Mouse (Mus musculus): Measurements from ENCODE around the gene Ctc1. TPM values are rescaled to one million over a fixed set of nuclear protein-coding genes. Genes with fewer than 3 reads are reported as not detected.
"Not testable (repeated sequence)": the region's sequence is repeated elsewhere in the genome, so short reads cannot be mapped to it uniquely, and the experiment has no call there.

The Ctc1 gene
- polyA plus RNA-seq, 1 experiment from 2014 or later, result 57.5 TPM

GRCm38 (mm10) chr11:69002782-69003181, 12.9 kb upstream of the Ctc1 start:
- DNase-seq (ENCODE audit: low spot score); ATAC-seq (replicated peaks; ENCODE audit: low FRiP score); H3K4me3 ChIP-seq (ENCODE audit: low read depth, low read length); H3K27me3 ChIP-seq (replicated peaks; ENCODE audit: control insufficient read depth, insufficient read depth, low read length); H3K4me2 ChIP-seq; H3K9me3 ChIP-seq (ENCODE audit: control insufficient read depth, low read length); H3K9ac ChIP-seq (ENCODE audit: low read depth, low read length); H3K27ac ChIP-seq (ENCODE audit: low read depth, low read length): not testable (repeated sequence)
- Histone ChIP-seq H3K36me3 (ENCODE audit: control insufficient read depth, insufficient read depth, low read length) (peaks cover 46% of the 10 kb centered on the region), H3K4me1 (replicated peaks; ENCODE audit: control insufficient read depth, insufficient read depth, low read length) (peaks cover 17% of the 10 kb centered on the region)
- 85% methylated on average over 4 of the region's 4 CpGs for WGBS

DNA sequence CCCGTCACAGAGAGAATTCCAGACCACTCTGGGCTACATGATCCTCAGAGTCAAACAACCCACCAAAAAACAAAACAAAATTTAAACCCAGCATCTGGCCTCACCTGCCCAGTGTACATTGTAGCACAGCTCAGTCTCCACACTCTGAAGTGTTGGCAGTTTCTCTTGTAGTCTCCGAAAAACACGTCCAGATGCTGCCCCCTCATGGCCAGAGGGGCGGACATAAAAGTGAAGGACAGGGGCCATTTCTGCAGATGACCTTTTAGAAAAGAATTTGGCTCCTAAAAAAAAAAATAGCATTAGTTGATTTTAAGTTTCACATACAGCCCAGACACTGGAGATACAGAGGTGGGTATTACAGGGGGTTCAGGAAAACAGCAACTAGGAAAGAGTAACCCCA, 12.1 kb upstream of the Ctc1 start:
- no peaks in the 10 kb centered on the region for H3K9me3 ChIP-seq (ENCODE audit: control insufficient read depth, low read length)
- H3K4me3 ChIP-seq (ENCODE audit: low read depth, low read length), result no peak overlapping the region
- H3K36me3 ChIP-seq (ENCODE audit: control insufficient read depth, insufficient read depth, low read length), result peaks cover 38% of the 10 kb centered on the region
- H3K27me3 ChIP-seq (replicated peaks; ENCODE audit: control insufficient read depth, insufficient read depth, low read length), result no peaks in the 10 kb centered on the region
- DNase-seq (ENCODE audit: low spot score) (no peak), ATAC-seq (replicated peaks; ENCODE audit: low FRiP score) (no peak)
- no peak overlapping the region for H3K9ac ChIP-seq (ENCODE audit: low read depth, low read length)
- no peak overlapping the region for H3K4me2 ChIP-seq
- no peak overlapping the region for H3K27ac ChIP-seq (ENCODE audit: low read depth, low read length)
- H3K4me1 ChIP-seq (replicated peaks; ENCODE audit: control insufficient read depth, insufficient read depth, low read length), result peaks cover 17% of the 10 kb centered on the region
- 71% methylated on average over 4 of the region's 4 CpGs for WGBS

DNA sequence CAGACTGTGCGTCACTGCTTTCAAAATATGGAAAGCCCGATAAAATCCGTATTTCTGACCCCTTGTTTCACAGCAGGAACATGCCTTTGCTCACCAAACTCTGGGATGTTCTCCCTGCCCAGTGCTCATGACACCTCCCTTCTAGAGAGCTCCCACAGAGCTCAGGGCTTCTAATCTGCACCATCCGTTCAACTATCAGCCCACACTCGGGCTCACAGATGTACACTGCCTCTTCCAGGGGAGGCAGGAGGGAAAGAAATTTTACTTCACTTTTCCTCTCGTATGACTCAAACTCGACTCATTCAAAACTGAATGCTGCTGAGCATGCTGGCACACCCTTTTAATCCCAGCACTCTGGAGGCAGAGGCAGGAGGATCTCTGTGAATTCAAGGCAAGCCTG, 10.5 kb upstream of the Ctc1 start:
- no peak overlapping the region for H3K4me3 ChIP-seq (ENCODE audit: low read depth, low read length)
- H3K4me2 ChIP-seq, result peak overlapping the region; percentile 19
- peak; percentile 77 for ATAC-seq (replicated peaks; ENCODE audit: low FRiP score)
- H3K9ac ChIP-seq (ENCODE audit: low read depth, low read length), result 0 out of 2 replicates have a peak overlapping the region, but pooled peaks have one; percentile 5
- WGBS, result 66% methylated on average over 7 of the region's 7 CpGs
- H3K9me3 ChIP-seq (ENCODE audit: control insufficient read depth, low read length), result no peaks in the 10 kb centered on the region
- H3K27me3 ChIP-seq (replicated peaks; ENCODE audit: control insufficient read depth, insufficient read depth, low read length), result no peaks in the 10 kb centered on the region
- H3K36me3 ChIP-seq (ENCODE audit: control insufficient read depth, insufficient read depth, low read length), result peaks cover 26% of the 10 kb centered on the region
- no peak for DNase-seq (ENCODE audit: low spot score)
- H3K4me1 ChIP-seq (replicated peaks; ENCODE audit: control insufficient read depth, insufficient read depth, low read length), result peaks cover 17% of the 10 kb centered on the region
- peak overlapping the region; percentile 5; the same call in 1 of the 2 replicates for H3K27ac ChIP-seq (ENCODE audit: low read depth, low read length)

DNA sequence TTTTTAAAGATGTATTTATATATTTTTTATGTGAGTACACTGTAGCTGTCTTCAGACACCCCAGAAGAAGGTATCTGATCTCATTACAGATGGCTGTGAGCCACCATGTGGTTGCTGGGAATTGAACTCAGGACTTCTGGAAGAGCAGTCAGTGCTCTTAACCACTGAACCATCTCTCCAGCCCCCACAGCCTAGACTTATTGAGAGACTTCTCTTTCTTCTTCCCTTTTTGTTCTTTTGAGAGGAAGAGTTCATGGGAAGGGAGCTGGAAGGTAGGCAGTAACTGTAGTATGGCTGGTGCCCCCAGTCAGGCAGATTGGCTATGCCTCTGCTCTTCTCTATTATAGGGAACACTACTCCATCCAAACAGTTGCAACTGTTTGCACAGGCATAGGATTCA, 9.1 kb upstream of the Ctc1 start:
- H3K9ac ChIP-seq (ENCODE audit: low read depth, low read length); ATAC-seq (replicated peaks; ENCODE audit: low FRiP score); H3K27me3 ChIP-seq (replicated peaks; ENCODE audit: control insufficient read depth, insufficient read depth, low read length); DNase-seq (ENCODE audit: low spot score); H3K9me3 ChIP-seq (ENCODE audit: control insufficient read depth, low read length); H3K27ac ChIP-seq (ENCODE audit: low read depth, low read length): not testable (repeated sequence)
- Histone ChIP-seq H3K36me3 (ENCODE audit: control insufficient read depth, insufficient read depth, low read length) (peaks cover 13% of the 10 kb centered on the region; the same call in 1 of the 2 replicates), H3K4me2 (peak overlapping the region; percentile 85), H3K4me3 (ENCODE audit: low read depth, low read length) (peak overlapping the region; percentile 80), H3K4me1 (replicated peaks; ENCODE audit: control insufficient read depth, insufficient read depth, low read length) (peaks cover 17% of the 10 kb centered on the region)

- 8% methylated on average over 38 of the region's 38 CpGs for WGBS
- H3K27ac ChIP-seq (ENCODE audit: low read depth, low read length), result peak within 1 kb of the TSS; percentile 72; the same call in 1 of the 2 replicates
- H3K4me3 ChIP-seq (ENCODE audit: low read depth, low read length), result peak within 1 kb of the TSS; percentile 80
- DNase-seq (ENCODE audit: low spot score) (peak; percentile 98), ATAC-seq (replicated peaks; ENCODE audit: low FRiP score) (peak; percentile 80)
- H3K4me1 ChIP-seq (replicated peaks; ENCODE audit: control insufficient read depth, insufficient read depth, low read length), result peaks cover 20% of the 10 kb centered on the region
- H3K36me3 ChIP-seq (ENCODE audit: control insufficient read depth, insufficient read depth, low read length), result peaks cover 2% of the 10 kb centered on the region; the same call in 1 of the 2 replicates
- H3K4me2 ChIP-seq, result peak within 1 kb of the TSS; percentile 85
- H3K9ac ChIP-seq (ENCODE audit: low read depth, low read length), result peak within 1 kb of the TSS; percentile 89
- no peaks in the 10 kb centered on the region for H3K9me3 ChIP-seq (ENCODE audit: control insufficient read depth, low read length)
- no peaks in the 10 kb centered on the region for H3K27me3 ChIP-seq (replicated peaks; ENCODE audit: control insufficient read depth, insufficient read depth, low read length)
Observed at GRCm38 (mm10) chr11:69008182-69009121, 7.3 kb upstream of the Ctc1 start, which contains the start of gene Pfas. Gene Pfas (minus strand): TSS chr11:69008460.

DNA sequence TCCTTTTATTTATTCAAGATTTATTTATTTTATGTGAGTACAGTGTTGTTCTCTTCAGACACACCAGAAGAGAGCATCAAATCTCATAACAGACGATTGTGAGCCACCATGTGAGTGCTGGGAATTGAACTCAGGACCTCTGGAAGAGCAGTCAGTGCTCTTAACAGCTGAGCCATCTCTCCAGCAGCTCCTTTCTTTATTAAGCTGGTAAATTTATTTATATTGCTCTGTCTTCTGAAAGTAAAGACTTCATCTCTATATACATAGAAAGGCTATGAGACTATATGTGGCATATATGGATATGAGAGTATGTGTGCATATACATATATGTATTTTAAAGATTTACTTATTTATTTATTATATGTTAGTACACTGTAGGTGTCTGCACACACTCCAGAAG, 6.2 kb upstream of the Ctc1 start:
- H3K9ac ChIP-seq (ENCODE audit: low read depth, low read length), result no peak overlapping the region
- WGBS, result 92% methylated on average over 1 of the region's 1 CpGs
- H3K36me3 ChIP-seq (ENCODE audit: control insufficient read depth, insufficient read depth, low read length), result no peaks in the 10 kb centered on the region
- peaks cover 20% of the 10 kb centered on the region for H3K4me1 ChIP-seq (replicated peaks; ENCODE audit: control insufficient read depth, insufficient read depth, low read length)
- H3K9me3 ChIP-seq (ENCODE audit: control insufficient read depth, low read length), result no peaks in the 10 kb centered on the region
- DNase-seq (ENCODE audit: low spot score), result no peak
- H3K27me3 ChIP-seq (replicated peaks; ENCODE audit: control insufficient read depth, insufficient read depth, low read length), result no peaks in the 10 kb centered on the region
- no peak overlapping the region for H3K4me3 ChIP-seq (ENCODE audit: low read depth, low read length)
- H3K4me2 ChIP-seq, result no peak overlapping the region
- H3K27ac ChIP-seq (ENCODE audit: low read depth, low read length), result no peak overlapping the region
- no peak for ATAC-seq (replicated peaks; ENCODE audit: low FRiP score)

DNA sequence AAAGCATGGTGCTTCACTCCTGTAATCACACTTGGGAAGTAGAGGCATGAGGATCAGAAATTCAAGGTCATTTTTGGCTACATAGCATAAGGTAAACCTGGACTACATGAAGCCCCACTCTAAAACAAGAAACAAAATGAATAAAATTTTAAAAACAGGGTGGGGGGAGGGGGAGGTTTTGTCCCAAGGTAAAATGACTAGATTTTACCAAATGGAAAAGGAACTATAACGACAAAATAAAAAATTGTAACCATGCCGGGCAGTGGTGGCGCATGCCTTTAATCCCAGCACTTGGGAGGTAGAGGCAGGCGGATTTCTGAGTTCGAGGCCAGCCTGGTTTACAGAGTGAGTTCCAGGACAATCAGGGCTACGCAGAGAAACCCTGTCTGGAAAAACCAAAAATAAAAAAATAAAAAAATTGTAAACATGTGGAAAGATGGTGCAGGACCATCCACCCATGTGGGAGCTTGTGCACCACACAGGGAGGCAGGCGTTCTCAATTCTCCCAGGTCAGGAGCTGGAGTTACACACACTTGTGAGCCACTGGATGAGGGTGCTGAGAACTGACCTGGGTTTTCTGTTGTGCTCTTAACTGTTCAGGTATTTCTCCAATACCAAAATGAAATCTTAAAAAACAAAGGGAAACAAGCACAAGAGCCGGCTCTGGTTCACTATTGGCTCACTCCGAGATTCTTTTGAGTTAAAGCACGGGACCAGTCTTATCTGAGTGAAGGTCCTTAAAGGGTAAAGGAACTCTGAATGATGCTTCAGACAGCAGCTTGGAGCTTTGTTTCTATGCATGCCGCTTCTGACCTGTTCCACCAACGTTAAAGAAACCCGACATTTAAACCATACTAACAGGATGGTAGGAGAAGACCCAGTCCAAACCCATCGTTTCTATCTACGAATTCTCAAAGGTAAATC, 5.0 kb upstream of the Ctc1 start:
- Histone ChIP-seq H3K4me3 (ENCODE audit: low read depth, low read length) (peak overlapping the region; percentile 58), H3K4me1 (replicated peaks; ENCODE audit: control insufficient read depth, insufficient read depth, low read length) (peaks cover 17% of the 10 kb centered on the region), H3K36me3 (ENCODE audit: control insufficient read depth, insufficient read depth, low read length) (no peaks in the 10 kb centered on the region), H3K9me3 (ENCODE audit: control insufficient read depth, low read length) (no peaks in the 10 kb centered on the region), H3K4me2 (peak overlapping the region; percentile 88), H3K9ac (ENCODE audit: low read depth, low read length) (no peak overlapping the region), H3K27me3 (replicated peaks; ENCODE audit: control insufficient read depth, insufficient read depth, low read length) (no peaks in the 10 kb centered on the region), H3K27ac (ENCODE audit: low read depth, low read length) (peak overlapping the region; percentile 99; the same call in 1 of the 2 replicates)
- ATAC-seq (replicated peaks; ENCODE audit: low FRiP score) (no peak), DNase-seq (ENCODE audit: low spot score) (no peak)
- WGBS, result 80% methylated on average over 15 of the region's 15 CpGs

GRCm38 (mm10) chr11:69011445-69011844, 4.3 kb upstream of the Ctc1 start:
- H3K36me3 ChIP-seq (ENCODE audit: control insufficient read depth, insufficient read depth, low read length); H3K9me3 ChIP-seq (ENCODE audit: control insufficient read depth, low read length); DNase-seq (ENCODE audit: low spot score); ATAC-seq (replicated peaks; ENCODE audit: low FRiP score); H3K27me3 ChIP-seq (replicated peaks; ENCODE audit: control insufficient read depth, insufficient read depth, low read length): not testable (repeated sequence)
- H3K9ac ChIP-seq (ENCODE audit: low read depth, low read length), result peak overlapping the region; percentile 76
- H3K4me2 ChIP-seq, result peak overlapping the region; percentile 88
- 63% methylated on average over 2 of the region's 2 CpGs for WGBS
- H3K4me1 ChIP-seq (replicated peaks; ENCODE audit: control insufficient read depth, insufficient read depth, low read length), result peaks cover 14% of the 10 kb centered on the region
- H3K27ac ChIP-seq (ENCODE audit: low read depth, low read length), result peak overlapping the region; percentile 99
- H3K4me3 ChIP-seq (ENCODE audit: low read depth, low read length), result peak overlapping the region; percentile 58
